Mouse (Mus musculus) testis, adult 2 months (tissue): ENCODE measurements around the gene Nxf2.

Source experiments
- CTCF ChIP-seq: fragments of 200-500 bp; IDR thresholded peaks from 2 replicates; pipeline ENCODE4 v1.5.1; 2012; ENCODE audit warnings: low read depth, mild to moderate bottlenecking, inconsistent platforms, low read length, moderate library complexity; ENCODE audit not compliant: control insufficient read depth, insufficient read depth, insufficient replicate concordance
- POLR2A ChIP-seq: fragments of 200-500 bp; IDR thresholded peaks from 2 replicates; pipeline ENCODE4 v1.6.1; 2012; ENCODE audit warnings: low read depth, mild to moderate bottlenecking, inconsistent platforms, low read length, moderate library complexity; ENCODE audit not compliant: control insufficient read depth

DNA sequence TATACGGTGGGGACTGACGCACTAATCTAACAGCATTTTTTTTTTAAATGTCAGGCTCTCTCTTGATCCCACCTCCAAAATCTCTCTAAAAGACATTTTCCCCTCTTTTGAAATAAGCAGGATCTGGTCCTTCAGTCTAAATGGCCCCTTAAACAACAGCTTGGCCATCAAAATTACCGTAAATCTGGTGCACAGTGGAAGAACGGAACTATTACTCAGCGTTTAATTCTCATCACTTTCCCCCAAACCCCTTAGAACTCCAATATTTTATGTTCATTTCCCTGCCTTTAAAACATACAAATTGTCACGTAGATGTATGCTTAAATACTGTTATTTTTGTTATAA, 44.9 kb upstream of the Nxf2 start:
- TF ChIP-seq POLR2A (no peak), CTCF (no peak)
